Mouse (Mus musculus) midbrain, embryonic 15.5 days (tissue): Measurements from ENCODE around the gene Cmss1. TPM values are rescaled to one million over a fixed set of nuclear protein-coding genes. Genes with fewer than 3 reads are reported as not detected.

ENCODE experiments used
- ATAC-seq: fragments of 200-750 bp; cut with Nextera tagmentation; replicated peaks from 2 replicates; pipeline ENCODE4 v1.8.0; 2017; ENCODE audit warnings: moderate TSS enrichment
- H3K27ac ChIP-seq: fragments of 300-500 bp; sonication (generic); 2 replicates; pipeline ENCODE4 v1.5.1; 2015; ENCODE audit warnings: mild to moderate bottlenecking, inconsistent platforms
- H3K27me3 ChIP-seq: fragments of 300-500 bp; sonication (generic); replicated peaks from 2 replicates; pipeline ENCODE4 v1.6.1; 2015; ENCODE audit warnings: inconsistent platforms
- H3K36me3 ChIP-seq: fragments of 300-500 bp; sonication (generic); replicated peaks from 2 replicates; pipeline ENCODE4 v1.6.1; 2015; ENCODE audit warnings: inconsistent platforms
- H3K4me1 ChIP-seq: fragments of 300-500 bp; sonication (generic); 2 replicates; pipeline ENCODE4 v1.6.1; 2015; ENCODE audit warnings: inconsistent platforms
- H3K4me2 ChIP-seq: fragments of 300-500 bp; sonication (generic); 2 replicates; pipeline ENCODE4 v1.6.1; 2015; ENCODE audit warnings: inconsistent platforms, mild to moderate bottlenecking, moderate library complexity
- H3K4me3 ChIP-seq: fragments of 300-500 bp; sonication (generic); 2 replicates; pipeline ENCODE4 v1.5.1; 2015; ENCODE audit warnings: mild to moderate bottlenecking, inconsistent platforms
- H3K9ac ChIP-seq: fragments of 300-500 bp; sonication (generic); 2 replicates; pipeline ENCODE4 v1.6.1; 2015; ENCODE audit warnings: mild to moderate bottlenecking, inconsistent platforms
- H3K9me3 ChIP-seq: fragments of 300-500 bp; sonication (generic); 2 replicates; pipeline ENCODE4 v1.6.1; 2016; ENCODE audit warnings: inconsistent platforms
- WGBS: fragments of 180-500 bp; shearing (Covaris S2); methylation state at CpG from one replicate; pipeline ENCODE4 v1.1.7; 2015; ENCODE audit warnings: mixed read lengths; 5-methylcytosine and 5-hydroxymethylcytosine counted together
- polyA plus RNA-seq: library from polyadenylated mRNA; unstranded; fragments of >200 nt; fragmentation: Nextera tagmentation; extraction: Ambion mirVana; gene quantifications from 2 replicates; pipeline ENCODE4 v1.2.1, GENCODE M21; 2015

Cmss1 gene
- polyA plus RNA-seq, 1 experiment from 2014 or later, result 36.4 TPM

- no peak for ATAC-seq
- Histone ChIP-seq H3K9ac (no peak overlapping the region), H3K4me1 (no peaks in the 10 kb centered on the region), H3K27ac (no peak overlapping the region), H3K27me3 (no peaks in the 10 kb centered on the region), H3K36me3 (no peaks in the 10 kb centered on the region), H3K4me3 (no peak overlapping the region), H3K9me3 (no peaks in the 10 kb centered on the region), H3K4me2 (no peak overlapping the region)
- WGBS, result 85% methylated on average over 4 of the region's 4 CpGs
Measured at GRCm38 (mm10) chr16:57482911-57483310, 123.8 kb downstream of the Cmss1 start.

- 66% methylated on average over 6 of the region's 6 CpGs for WGBS
- Histone ChIP-seq H3K4me2 (no peak overlapping the region), H3K27ac (no peak overlapping the region), H3K9ac (no peak overlapping the region), H3K27me3 (no peaks in the 10 kb centered on the region), H3K4me3 (no peak overlapping the region), H3K36me3 (no peaks in the 10 kb centered on the region), H3K4me1 (no peaks in the 10 kb centered on the region), H3K9me3 (no peaks in the 10 kb centered on the region)
- no peak for ATAC-seq
Measured at GRCm38 (mm10) chr16:57482264-57482663, 124.4 kb downstream of the Cmss1 start.

GRCm38 (mm10) chr16:57479776-57480175, 126.9 kb downstream of the Cmss1 start:
- Histone ChIP-seq H3K4me3 (no peak overlapping the region), H3K27me3 (no peaks in the 10 kb centered on the region), H3K36me3 (no peaks in the 10 kb centered on the region), H3K9ac (no peak overlapping the region), H3K27ac (no peak overlapping the region), H3K9me3 (no peaks in the 10 kb centered on the region), H3K4me1 (no peaks in the 10 kb centered on the region), H3K4me2 (no peak overlapping the region)
- ATAC-seq, result no peak
- WGBS, result 65% methylated on average over 5 of the region's 5 CpGs

- Histone ChIP-seq H3K36me3 (no peaks in the 10 kb centered on the region), H3K9ac (no peak overlapping the region), H3K27ac (no peak overlapping the region), H3K27me3 (no peaks in the 10 kb centered on the region), H3K4me3 (no peak overlapping the region), H3K9me3 (no peaks in the 10 kb centered on the region), H3K4me1 (no peaks in the 10 kb centered on the region), H3K4me2 (no peak overlapping the region)
- WGBS, result 91% methylated on average over 2 of the region's 2 CpGs
- ATAC-seq, result no peak
Measured at GRCm38 (mm10) chr16:57478451-57478850, 128.2 kb downstream of the Cmss1 start.

GRCm38 (mm10) chr16:57473415-57474085, 133.1 kb downstream of the Cmss1 start:
- Histone ChIP-seq H3K9ac (no peak overlapping the region), H3K4me3 (no peak overlapping the region), H3K27ac (no peak overlapping the region), H3K27me3 (no peaks in the 10 kb centered on the region), H3K4me1 (no peaks in the 10 kb centered on the region), H3K36me3 (no peaks in the 10 kb centered on the region), H3K9me3 (no peaks in the 10 kb centered on the region), H3K4me2 (no peak overlapping the region)
- no peak for ATAC-seq
- 48% methylated on average over 10 of the region's 10 CpGs for WGBS

- H3K9me3 ChIP-seq, result no peaks in the 10 kb centered on the region
- no peak overlapping the region for H3K4me2 ChIP-seq
- no peak overlapping the region for H3K27ac ChIP-seq
- no peak overlapping the region for H3K4me3 ChIP-seq
- H3K4me1 ChIP-seq, result no peaks in the 10 kb centered on the region
- no peak overlapping the region for H3K9ac ChIP-seq
- no peaks in the 10 kb centered on the region for H3K36me3 ChIP-seq
- ATAC-seq, result no peak
- H3K27me3 ChIP-seq, result no peaks in the 10 kb centered on the region
Measured at GRCm38 (mm10) chr16:57471071-57471470, 135.6 kb downstream of the Cmss1 start.

- 95% methylated on average over 12 of the region's 12 CpGs for WGBS
- Histone ChIP-seq H3K4me1 (no peaks in the 10 kb centered on the region), H3K36me3 (no peaks in the 10 kb centered on the region), H3K27me3 (no peaks in the 10 kb centered on the region), H3K27ac (no peak overlapping the region), H3K9ac (no peak overlapping the region), H3K4me2 (no peak overlapping the region), H3K9me3 (no peaks in the 10 kb centered on the region), H3K4me3 (no peak overlapping the region)
- no peak for ATAC-seq
Measured at GRCm38 (mm10) chr16:57470286-57470830, 136.3 kb downstream of the Cmss1 start.

GRCm38 (mm10) chr16:57469869-57470268, 136.8 kb downstream of the Cmss1 start:
- Histone ChIP-seq H3K27ac (no peak overlapping the region), H3K9ac (no peak overlapping the region), H3K4me2 (no peak overlapping the region), H3K27me3 (no peaks in the 10 kb centered on the region), H3K4me1 (no peaks in the 10 kb centered on the region), H3K4me3 (no peak overlapping the region), H3K36me3 (no peaks in the 10 kb centered on the region), H3K9me3 (no peaks in the 10 kb centered on the region)
- WGBS, result 63% methylated on average over 2 of the region's 2 CpGs
- ATAC-seq, result no peak

GRCm38 (mm10) chr16:57469301-57469700, 137.4 kb downstream of the Cmss1 start:
- 68% methylated on average over 4 of the region's 4 CpGs for WGBS
- no peak overlapping the region for H3K27ac ChIP-seq
- no peak overlapping the region for H3K4me2 ChIP-seq
- H3K4me1 ChIP-seq, result no peaks in the 10 kb centered on the region
- H3K9ac ChIP-seq, result no peak overlapping the region
- no peaks in the 10 kb centered on the region for H3K27me3 ChIP-seq
- no peak for ATAC-seq
- no peak overlapping the region for H3K4me3 ChIP-seq
- no peaks in the 10 kb centered on the region for H3K9me3 ChIP-seq
- H3K36me3 ChIP-seq, result no peaks in the 10 kb centered on the region

GRCm38 (mm10) chr16:57465386-57465913, 141.2 kb downstream of the Cmss1 start:
- Histone ChIP-seq H3K9ac (no peak overlapping the region), H3K4me3 (no peak overlapping the region), H3K36me3 (no peaks in the 10 kb centered on the region), H3K27ac (no peak overlapping the region), H3K4me2 (no peak overlapping the region), H3K4me1 (no peaks in the 10 kb centered on the region), H3K27me3 (no peaks in the 10 kb centered on the region), H3K9me3 (no peaks in the 10 kb centered on the region)
- 86% methylated on average over 9 of the region's 9 CpGs for WGBS
- ATAC-seq, result no peak

GRCm38 (mm10) chr16:57456003-57456402, 150.7 kb downstream of the Cmss1 start:
- no peak overlapping the region for H3K27ac ChIP-seq
- H3K36me3 ChIP-seq, result no peaks in the 10 kb centered on the region
- H3K27me3 ChIP-seq, result no peaks in the 10 kb centered on the region
- H3K4me2 ChIP-seq, result no peak overlapping the region
- H3K9me3 ChIP-seq, result no peaks in the 10 kb centered on the region
- 68% methylated on average over 2 of the region's 2 CpGs for WGBS
- H3K4me3 ChIP-seq, result no peak overlapping the region
- no peak for ATAC-seq
- H3K4me1 ChIP-seq, result no peaks in the 10 kb centered on the region
- no peak overlapping the region for H3K9ac ChIP-seq

- Histone ChIP-seq H3K4me2 (no peak overlapping the region), H3K27ac (no peak overlapping the region), H3K9ac (no peak overlapping the region), H3K9me3 (no peaks in the 10 kb centered on the region), H3K4me1 (no peaks in the 10 kb centered on the region), H3K27me3 (no peaks in the 10 kb centered on the region), H3K4me3 (no peak overlapping the region), H3K36me3 (no peaks in the 10 kb centered on the region)
- ATAC-seq, result no peak
- WGBS, result 98% methylated on average over 3 of the region's 3 CpGs
Measured at GRCm38 (mm10) chr16:57455573-57455972, 151.1 kb downstream of the Cmss1 start.

- Histone ChIP-seq H3K27ac (no peak overlapping the region), H3K9ac (no peak overlapping the region), H3K4me2 (no peak overlapping the region), H3K4me3 (no peak overlapping the region), H3K4me1 (no peaks in the 10 kb centered on the region), H3K27me3 (no peaks in the 10 kb centered on the region), H3K36me3 (no peaks in the 10 kb centered on the region), H3K9me3 (no peaks in the 10 kb centered on the region)
- no peak for ATAC-seq
- 95% methylated on average over 8 of the region's 8 CpGs for WGBS
Measured at GRCm38 (mm10) chr16:57454106-57454763, 152.4 kb downstream of the Cmss1 start.
